Mouse (Mus musculus): ENCODE measurements around the gene Large1. TPM values are rescaled to one million over a fixed set of nuclear protein-coding genes. Genes with fewer than 3 reads are reported as not detected.
"Not testable (repeated sequence)": the region's sequence is repeated elsewhere in the genome, so short reads cannot be mapped to it uniquely, and the experiment has no call there.

The Large1 gene
- polyA plus RNA-seq, 1 experiment from 2014 or later = 1.7 TPM

- DNase-seq (ENCODE audit: low spot score) = no peak
Observed at GRCm38 (mm10) chr8:73187381-73187780, 166.0 kb downstream of the Large1 start.

GRCm38 (mm10) chr8:73178434-73178833 is 174.9 kb downstream of the Large1 start:
- DNase-seq (ENCODE audit: low spot score) = no peak

DNA sequence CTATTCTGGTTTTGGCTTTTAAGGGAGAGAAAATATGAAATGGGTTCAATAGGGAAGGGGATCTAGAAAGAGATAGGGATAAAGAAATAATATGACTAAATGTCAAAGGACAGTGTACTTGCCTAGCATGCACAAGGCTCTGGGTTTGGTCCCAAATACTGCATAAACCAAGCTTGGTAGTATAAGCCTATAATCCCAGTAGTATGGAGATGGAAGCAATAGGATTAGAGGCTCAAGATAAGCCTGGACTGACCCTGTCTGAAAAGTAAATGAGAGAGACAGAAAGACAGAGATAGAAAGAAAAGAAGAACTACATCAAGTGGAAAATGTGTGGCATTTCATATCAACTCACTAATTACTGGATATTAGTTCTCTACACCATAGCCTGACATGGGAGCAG is 180.7 kb downstream of the Large1 start:
- no peak for DNase-seq (ENCODE audit: low spot score)

DNA sequence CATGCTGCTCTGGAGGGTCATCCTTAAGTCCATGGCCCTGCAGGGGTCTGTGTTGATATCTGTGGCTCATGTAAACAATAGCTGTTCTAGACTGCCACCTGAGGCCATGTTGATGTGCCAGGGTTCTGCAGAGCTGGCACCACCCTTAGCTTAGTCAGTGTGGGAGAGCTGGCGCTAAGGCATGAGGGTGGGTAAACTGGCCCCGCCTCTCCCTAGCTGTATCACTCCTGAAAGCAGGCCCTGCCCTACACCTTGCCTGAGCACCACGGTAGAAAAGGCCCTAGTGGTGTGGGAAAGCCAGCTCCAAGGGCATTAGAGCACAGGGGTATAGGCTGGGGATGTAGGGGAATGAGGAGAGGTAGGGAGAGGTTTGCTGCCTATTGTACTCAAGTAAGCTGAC is 191.3 kb downstream of the Large1 start:
- DNase-seq (ENCODE audit: low spot score) = no peak

DNA sequence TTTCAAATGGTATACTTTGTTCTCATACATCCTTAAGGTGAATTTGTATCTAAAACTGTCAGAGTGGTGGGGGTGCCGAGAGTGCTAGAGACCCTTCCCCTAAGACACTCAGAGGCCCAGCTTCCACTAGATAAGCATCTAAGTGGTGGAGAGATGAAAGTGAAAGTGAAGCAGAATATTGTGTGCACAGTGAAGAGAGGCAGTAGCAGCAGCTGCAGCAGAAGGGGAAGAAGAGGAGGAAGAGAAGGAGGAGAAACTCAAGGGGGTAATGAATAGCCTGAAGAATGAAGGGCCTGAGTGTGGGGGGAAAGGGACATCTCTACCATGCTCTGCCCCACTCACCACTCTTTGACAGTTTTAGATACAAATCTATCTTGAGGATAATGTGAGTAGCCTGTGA is 191.8 kb downstream of the Large1 start:
- DNase-seq (ENCODE audit: low spot score) = no peak

DNA sequence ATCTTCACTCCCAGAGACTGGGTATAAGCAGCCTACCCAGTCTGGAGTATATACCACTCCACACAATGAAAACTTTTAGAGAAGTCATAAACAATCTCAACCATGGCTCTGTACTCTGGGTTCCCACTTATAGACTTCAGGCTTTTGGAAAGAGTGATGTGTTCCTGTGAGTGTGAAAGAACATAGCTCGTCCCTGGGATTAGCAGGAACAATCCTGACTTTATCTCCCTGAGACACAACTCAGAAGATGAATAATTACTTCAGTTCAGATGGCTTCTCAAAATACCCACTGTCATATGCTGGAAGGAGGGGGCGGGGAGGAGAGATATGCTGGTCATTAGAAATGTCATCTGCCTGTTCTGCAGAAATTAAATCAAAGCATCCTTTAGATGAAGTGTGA is 192.4 kb downstream of the Large1 start:
- DNase-seq (ENCODE audit: low spot score) = no peak

GRCm38 (mm10) chr8:73147236-73147635 is 206.1 kb downstream of the Large1 start:
- DNase-seq (ENCODE audit: low spot score) = no peak

GRCm38 (mm10) chr8:73142660-73143395 is 210.5 kb downstream of the Large1 start:
- DNase-seq (ENCODE audit: low spot score) = no peak

DNA sequence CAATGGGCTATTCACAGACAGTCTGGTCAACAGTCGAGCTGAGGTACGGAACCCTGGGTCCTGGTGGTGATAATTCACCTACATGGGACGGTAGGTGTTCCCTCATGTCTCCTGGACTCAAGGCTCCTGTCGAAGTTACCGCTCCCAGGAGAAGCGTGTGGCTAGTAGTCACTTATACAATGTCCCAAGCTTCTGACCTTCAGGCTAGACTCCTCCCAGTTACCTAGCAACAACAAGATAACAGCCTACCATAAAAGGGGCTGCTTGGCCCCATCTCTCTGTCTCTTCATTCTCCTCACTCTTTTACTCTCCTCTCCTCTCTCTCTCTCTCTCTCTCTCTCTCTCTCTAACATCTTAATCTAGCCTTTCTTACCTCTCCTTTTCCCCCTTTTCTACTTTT is 217.9 kb downstream of the Large1 start:
- no peak for DNase-seq (ENCODE audit: low spot score)

DNA sequence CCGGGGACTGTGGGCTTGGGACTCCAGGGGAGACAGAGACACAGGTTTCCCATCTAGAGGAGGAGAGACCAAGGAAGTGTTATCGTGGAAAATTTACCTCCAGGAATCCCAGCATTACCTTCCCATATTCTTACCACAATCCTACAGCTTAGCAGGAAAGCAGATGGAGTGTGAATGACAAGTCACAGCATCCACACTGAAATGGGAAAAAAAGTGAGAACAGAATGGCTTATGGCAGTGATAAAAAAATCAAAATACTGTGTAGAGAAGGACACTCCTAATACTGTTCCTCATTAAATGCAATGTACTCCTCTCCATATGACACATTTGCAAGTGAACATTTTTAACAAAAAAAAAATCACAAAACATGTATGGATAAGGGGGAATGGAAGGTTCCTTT is 221.3 kb downstream of the Large1 start:
- DNase-seq (ENCODE audit: low spot score) = no peak

- no peak for DNase-seq (ENCODE audit: low spot score)
Observed at GRCm38 (mm10) chr8:73123864-73124499, 229.4 kb downstream of the Large1 start.

GRCm38 (mm10) chr8:73112332-73112895 is 240.9 kb downstream of the Large1 start:
- DNase-seq (ENCODE audit: low spot score) = no peak

DNA sequence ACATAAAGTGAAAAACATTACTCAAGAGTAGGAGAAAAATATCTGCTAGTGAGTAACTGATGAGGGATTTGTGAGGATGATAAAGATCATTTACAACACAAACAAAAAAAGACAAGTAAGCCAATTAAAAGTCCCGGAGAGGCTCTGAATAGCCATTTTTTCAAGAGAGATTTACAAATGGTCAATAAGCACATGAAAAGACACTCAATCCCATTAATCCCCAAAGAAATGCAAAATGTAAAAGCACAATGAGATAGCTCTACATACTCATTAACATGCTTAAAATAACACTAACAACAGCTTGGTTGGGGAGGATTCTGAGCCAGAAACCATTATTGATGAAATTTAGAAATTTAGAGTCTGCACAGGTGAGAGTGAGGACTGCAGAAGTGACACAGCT is 249.3 kb downstream of the Large1 start:
- DNase-seq (ENCODE audit: low spot score) = no peak

DNA sequence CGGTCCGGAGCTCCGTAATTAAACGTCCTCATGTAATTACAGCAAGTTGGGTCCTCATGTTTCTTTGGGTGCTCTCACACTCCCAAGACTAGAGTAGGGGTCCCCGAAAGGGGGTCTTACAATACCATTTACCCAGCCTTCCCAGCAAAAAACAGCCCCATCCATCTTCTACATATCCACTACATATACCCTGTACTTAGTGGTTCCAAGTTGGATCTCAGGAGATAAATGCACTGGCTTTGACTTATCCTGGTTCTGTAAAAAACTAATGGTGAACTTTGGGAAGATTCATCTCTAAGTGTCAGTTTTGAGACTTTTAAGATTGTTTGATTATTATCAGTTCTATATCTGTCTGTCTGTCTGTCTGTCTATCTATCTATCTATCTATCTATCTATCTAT is 252.3 kb downstream of the Large1 start:
- no peak for DNase-seq (ENCODE audit: low spot score)

GRCm38 (mm10) chr8:73100607-73101006 is 252.7 kb downstream of the Large1 start:
- DNase-seq (ENCODE audit: low spot score) = not testable (repeated sequence)

GRCm38 (mm10) chr8:73099542-73099941 is 253.8 kb downstream of the Large1 start:
- DNase-seq (ENCODE audit: low spot score) = no peak

GRCm38 (mm10) chr8:73096952-73097351 is 256.4 kb downstream of the Large1 start:
- no peak for DNase-seq (ENCODE audit: low spot score)

- DNase-seq (ENCODE audit: low spot score) = not testable (repeated sequence)
Observed at GRCm38 (mm10) chr8:73077746-73078145, 275.6 kb downstream of the Large1 start.

- DNase-seq (ENCODE audit: low spot score) = no peak
Observed at GRCm38 (mm10) chr8:73061410-73061809, 291.9 kb downstream of the Large1 start.

- DNase-seq (ENCODE audit: low spot score) = no peak
Observed at GRCm38 (mm10) chr8:73054726-73055125, 298.6 kb downstream of the Large1 start.

DNA sequence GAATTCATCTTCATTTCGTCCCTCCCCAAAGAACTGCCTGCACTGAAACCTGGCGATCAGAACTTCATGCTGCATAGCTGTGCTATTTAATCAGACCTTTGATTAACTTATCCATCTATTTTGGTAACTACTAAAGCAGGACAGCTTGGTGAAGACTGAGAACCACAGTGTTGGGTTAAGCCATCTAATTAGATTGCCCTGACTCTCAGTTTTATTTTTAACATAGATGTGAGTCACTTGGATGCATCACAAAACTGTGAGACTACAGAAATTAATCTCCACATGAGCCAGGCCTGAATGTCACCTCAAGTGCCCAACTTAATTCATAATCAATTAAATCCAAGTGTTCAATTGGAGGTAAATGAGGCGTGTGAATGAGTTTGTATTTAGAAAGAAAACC is 299.5 kb downstream of the Large1 start:
- no peak for DNase-seq (ENCODE audit: low spot score)

DNA sequence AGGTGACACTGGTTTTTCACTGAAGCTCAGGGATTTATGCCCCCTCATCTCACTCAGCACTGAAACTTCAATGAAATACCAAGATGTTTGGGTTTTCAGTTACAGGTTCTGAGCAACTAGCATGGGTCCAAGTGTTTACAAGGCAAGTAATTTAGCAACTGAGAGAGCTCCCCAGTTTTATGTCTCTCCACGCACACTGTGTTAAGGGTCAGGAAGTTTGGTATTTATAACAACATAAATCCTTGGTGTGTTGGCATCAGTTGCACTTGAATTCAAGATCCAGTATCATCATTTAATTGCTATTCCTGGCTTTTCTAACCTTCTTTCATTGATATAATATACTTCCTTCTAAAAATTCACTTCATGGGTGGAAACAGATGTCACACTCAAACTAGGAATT is 300.9 kb downstream of the Large1 start:
- DNase-seq (ENCODE audit: low spot score) = no peak

DNA sequence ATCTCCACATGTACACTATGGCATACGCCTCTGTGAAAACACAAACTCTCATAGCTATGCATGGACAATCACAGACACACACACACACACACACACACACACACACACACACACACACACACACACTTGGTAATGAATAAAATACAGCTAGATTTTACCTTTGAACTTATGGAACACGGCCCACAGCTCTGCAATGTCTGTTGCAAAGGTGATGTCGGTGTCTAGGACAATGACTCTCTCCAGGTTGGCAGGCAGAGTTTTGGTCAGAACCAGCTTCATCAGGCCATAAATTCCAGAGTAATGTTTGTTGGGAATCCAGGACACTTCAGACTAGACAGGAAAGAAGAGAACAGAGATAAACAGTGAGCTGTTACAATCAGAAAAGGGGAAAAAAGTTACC is 305.2 kb downstream of the Large1 start:
- DNase-seq (ENCODE audit: low spot score) = no peak
